ENCODE assay signal across 20 mouse cellular contexts in genomic region chr2:154680337-154680736, GRCm38 (mm10).
"Had no signal": no experiment of that assay in that cellular context is flagged by ENCODE, and none has a peak within 500 bp of the region (broad histone marks: within the 10 kb centered on the region; RNA-seq: fewer than 3 reads in every experiment).

No protein-coding gene starts in this region.

- H3K27ac ChIP-seq: intestine, embryonic 15.5 days; limb, embryonic 10.5 days; limb, embryonic 13.5 days; macrophage; midbrain, embryonic 10.5 days; midbrain, embryonic 13.5 days; neural tube, embryonic 13.5 days; stomach, embryonic 15.5 days had no signal

- H3K9me3 ChIP-seq: intestine, embryonic 15.5 days; limb, embryonic 10.5 days; limb, embryonic 13.5 days; midbrain, embryonic 10.5 days; midbrain, embryonic 13.5 days; neural tube, embryonic 13.5 days; stomach, embryonic 15.5 days had no signal

- H3K4me2 ChIP-seq: intestine, embryonic 15.5 days; limb, embryonic 13.5 days; lung, embryonic 14.5 days; midbrain, embryonic 13.5 days; neural tube, embryonic 13.5 days; stomach, embryonic 15.5 days had no signal

- ATAC-seq: intestine, embryonic 15.5 days; lung, postnatal 0 days; midbrain, embryonic 13.5 days; midbrain, embryonic 16.5 days had no signal

- H3K27me3 ChIP-seq: intestine, embryonic 15.5 days; limb, embryonic 13.5 days; midbrain, embryonic 13.5 days; neural tube, embryonic 13.5 days; stomach, embryonic 15.5 days had no signal

- DNase-seq: kidney, adult 11 months; kidney, adult 9 months; kidney, postnatal 14 days; layer of hippocampus, adult 9-11 months; lung, embryonic 14.5 days; retina, postnatal 1 day; right cerebral cortex, postnatal 25 days; spleen, adult 18-20 months; thymus, postnatal 25 days had no signal

- H3K9ac ChIP-seq: intestine, embryonic 15.5 days; limb, embryonic 13.5 days; lung, embryonic 14.5 days; midbrain, embryonic 13.5 days; neural tube, embryonic 13.5 days; stomach, embryonic 15.5 days had no signal

- H3K36me3 ChIP-seq: intestine, embryonic 15.5 days; neural tube, embryonic 13.5 days; stomach, embryonic 15.5 days had no signal

- H3K4me3 ChIP-seq: intestine, embryonic 15.5 days; limb, embryonic 10.5 days; limb, embryonic 13.5 days; midbrain, embryonic 10.5 days; midbrain, embryonic 13.5 days; myocyte; neural tube, embryonic 13.5 days; stomach, embryonic 15.5 days had no signal
